Mouse (Mus musculus) bone marrow, adult 2 months (tissue): ENCODE measurements around the gene 1700066M21Rik. TPM values are rescaled to one million over a fixed set of nuclear protein-coding genes. Genes with fewer than 3 reads are reported as not detected.
A peak's percentile ranks its signal among the peaks of the same experiment; 100 is the strongest.

ENCODE experiments used
- H3K27ac ChIP-seq: fragments of 200-500 bp; 2 replicates; pipeline ENCODE4 v1.5.1; 2012; ENCODE audit warnings: low read depth, mild to moderate bottlenecking, control low read depth, inconsistent platforms, low read length; ENCODE audit not compliant: control insufficient read depth, poor library complexity, insufficient read depth
- H3K4me1 ChIP-seq: fragments of 200-500 bp; 2 replicates; pipeline ENCODE4 v1.6.1; 2011; ENCODE audit warnings: low read length; ENCODE audit not compliant: control insufficient read depth, insufficient read depth
- H3K4me3 ChIP-seq: fragments of 200-500 bp; replicated peaks from 2 replicates; pipeline ENCODE3; 2011; ENCODE audit warnings: mild to moderate bottlenecking, low read depth, low read length, control low read depth; ENCODE audit not compliant: control insufficient read depth
- CTCF ChIP-seq: fragments of 200-500 bp; IDR thresholded peaks from 2 replicates; pipeline ENCODE4 v1.5.1; 2011; ENCODE audit warnings: low read length, control low read depth; ENCODE audit not compliant: control insufficient read depth, insufficient read depth
- POLR2A ChIP-seq: fragments of 200-500 bp; IDR thresholded peaks from 2 replicates; pipeline ENCODE4 v1.6.1; 2011; ENCODE audit warnings: low read depth, mild to moderate bottlenecking, control low read depth, low read length, borderline replicate concordance; ENCODE audit not compliant: control insufficient read depth
- WGBS: fragments of 180-500 bp; shearing (Covaris S2); methylation state at CpG from one replicate; pipeline ENCODE4 v1.1.7; 2018; 5-methylcytosine and 5-hydroxymethylcytosine counted together
- polyA plus RNA-seq: library from polyadenylated mRNA; stranded (reverse); fragments of >200 nt; gene quantifications from 2 replicates; pipeline ENCODE4 v1.2.4, GENCODE M21; 2011; ENCODE audit warnings: low replicate concordance; ENCODE audit not compliant: missing spikeins, insufficient read depth, insufficient read length

1700066M21Rik gene
- polyA plus RNA-seq, 1 experiment: 4.5 TPM

- TF ChIP-seq CTCF (no peak), POLR2A (no peak)
- Histone ChIP-seq H3K27ac (no peak overlapping the region), H3K4me1 (no peaks in the 10 kb centered on the region), H3K4me3 (no peak overlapping the region)
- 48% methylated on average over 2 of the region's 2 CpGs for WGBS
Measured at GRCm38 (mm10) chr1:57387876-57388275, 10.5 kb downstream of the 1700066M21Rik start.

- WGBS: 84% methylated on average over 8 of the region's 8 CpGs
- Histone ChIP-seq H3K4me1 (no peaks in the 10 kb centered on the region), H3K4me3 (no peak overlapping the region), H3K27ac (no peak overlapping the region)
- TF ChIP-seq CTCF (no peak), POLR2A (no peak)
Measured at GRCm38 (mm10) chr1:57388402-57389155, 11.2 kb downstream of the 1700066M21Rik start.

GRCm38 (mm10) chr1:57390993-57391790, 13.8 kb downstream of the 1700066M21Rik start:
- H3K4me1 ChIP-seq: no peaks in the 10 kb centered on the region
- TF ChIP-seq CTCF (no peak), POLR2A (no peak)
- no peak overlapping the region for H3K27ac ChIP-seq
- H3K4me3 ChIP-seq: no peak overlapping the region
- 93% methylated on average over 4 of the region's 4 CpGs for WGBS

GRCm38 (mm10) chr1:57392417-57392816, 15.0 kb downstream of the 1700066M21Rik start:
- no peak overlapping the region for H3K27ac ChIP-seq
- H3K4me1 ChIP-seq: no peaks in the 10 kb centered on the region
- no peak for TF ChIP-seq POLR2A
- no peak for TF ChIP-seq CTCF
- 72% methylated on average over 4 of the region's 4 CpGs for WGBS
- no peak overlapping the region for H3K4me3 ChIP-seq

- Histone ChIP-seq H3K27ac (no peak overlapping the region), H3K4me3 (no peak overlapping the region), H3K4me1 (no peaks in the 10 kb centered on the region)
- TF ChIP-seq CTCF (0 out of 2 replicates have a peak, but pooled peaks have one; percentile 9), POLR2A (no peak)
- 55% methylated on average over 3 of the region's 3 CpGs for WGBS
Measured at GRCm38 (mm10) chr1:57394051-57394450, 16.6 kb downstream of the 1700066M21Rik start.

- WGBS: 90% methylated on average over 2 of the region's 2 CpGs
- H3K4me3 ChIP-seq: no peak overlapping the region
- H3K4me1 ChIP-seq: 0 out of 2 replicates have a peak, but pooled peaks cover 1% of the 10 kb centered on the region
- TF ChIP-seq POLR2A (no peak), CTCF (no peak)
- H3K27ac ChIP-seq: no peak overlapping the region
Measured at GRCm38 (mm10) chr1:57400321-57400720, 22.9 kb downstream of the 1700066M21Rik start.

- WGBS: 90% methylated on average over 2 of the region's 2 CpGs
- no peak overlapping the region for H3K27ac ChIP-seq
Measured at GRCm38 (mm10) chr1:57400877-57401276, 23.5 kb downstream of the 1700066M21Rik start.

GRCm38 (mm10) chr1:57402116-57402515, 24.7 kb downstream of the 1700066M21Rik start:
- 82% methylated on average over 5 of the region's 5 CpGs for WGBS
- 0 out of 2 replicates have a peak, but pooled peaks cover 1% of the 10 kb centered on the region for H3K4me1 ChIP-seq
- no peak for TF ChIP-seq POLR2A
- no peak for TF ChIP-seq CTCF

More at GRCm38 (mm10) chr1:57400877-57401276, 23.5 kb downstream of the 1700066M21Rik start:
- H3K4me1 ChIP-seq: 0 out of 2 replicates have a peak, but pooled peaks cover 1% of the 10 kb centered on the region
- no peak overlapping the region for H3K4me3 ChIP-seq
- TF ChIP-seq CTCF (no peak), POLR2A (no peak)

More at GRCm38 (mm10) chr1:57402116-57402515, 24.7 kb downstream of the 1700066M21Rik start:
- no peak overlapping the region for H3K27ac ChIP-seq
- no peak overlapping the region for H3K4me3 ChIP-seq
